Mouse (Mus musculus) erythroblast, embryonic 14.5 days (primary cell): ENCODE results near the gene Stam. TPM values are rescaled to one million over a fixed set of nuclear protein-coding genes. Genes with fewer than 3 reads are reported as not detected.

Experiments used
- H3K27me3 ChIP-seq: 2 replicates; pipeline ENCODE4 v1.6.1; 2012; ENCODE audit warnings: inconsistent platforms; ENCODE audit not compliant: control insufficient read depth
- H3K36me3 ChIP-seq: 2 replicates; pipeline ENCODE4 v1.6.1; 2012; ENCODE audit warnings: mild to moderate bottlenecking, inconsistent platforms; ENCODE audit not compliant: control insufficient read depth
- H3K4me1 ChIP-seq: 2 replicates; pipeline ENCODE4 v1.6.1; 2012; ENCODE audit warnings: inconsistent platforms; ENCODE audit not compliant: control insufficient read depth
- H3K4me3 ChIP-seq: replicated peaks from 2 replicates; pipeline ENCODE3; 2012; ENCODE audit warnings: moderate library complexity, mild to moderate bottlenecking, inconsistent platforms
- H3K9me3 ChIP-seq: 2 replicates; pipeline ENCODE4 v1.6.1; 2012; ENCODE audit warnings: low read length, inconsistent platforms, mixed read lengths; ENCODE audit not compliant: control insufficient read depth
- GATA1 ChIP-seq: IDR thresholded peaks from 2 replicates; pipeline ENCODE4 v1.6.1; 2012; ENCODE audit warnings: low read length, inconsistent platforms, mixed read lengths
- TAL1 ChIP-seq: IDR thresholded peaks from 3 replicates; pipeline ENCODE4 v1.6.1; 2012; ENCODE audit warnings: low read length, inconsistent platforms, mixed read lengths
- polyA plus RNA-seq: library from polyadenylated mRNA; stranded (reverse); fragments of >175 nt; gene quantifications from 2 replicates; pipeline ENCODE4 v1.2.3, GENCODE M21; 2012

Gene Stam
- polyA plus RNA-seq, 1 experiment: 3.8 TPM

DNA sequence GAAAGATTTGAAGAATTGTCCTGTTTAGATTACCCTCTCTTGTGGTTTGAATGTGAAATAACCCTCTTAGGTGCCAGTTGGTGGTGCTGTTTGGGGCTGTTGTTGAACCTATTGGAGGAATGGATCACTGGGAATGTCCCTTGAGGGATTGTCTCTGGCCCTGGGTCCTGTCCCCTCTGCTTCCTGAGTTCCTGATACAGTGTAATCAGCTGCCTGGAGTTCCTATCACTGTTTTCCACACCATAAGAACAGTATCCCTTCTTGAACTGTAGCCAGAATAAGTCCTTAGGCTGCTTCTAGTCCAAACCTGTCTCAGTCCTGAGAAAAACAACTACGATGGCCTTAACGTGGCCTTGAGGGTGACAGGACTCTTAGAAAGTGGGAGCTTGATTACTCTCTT, 28.7 kb downstream of the Stam start:
- no peak for TF ChIP-seq GATA1
- TF ChIP-seq TAL1: no peak
- no peak overlapping the region for H3K4me3 ChIP-seq
- peaks cover 2% of the 10 kb centered on the region for H3K4me1 ChIP-seq
- H3K27me3 ChIP-seq: no peaks in the 10 kb centered on the region
- no peaks in the 10 kb centered on the region for H3K9me3 ChIP-seq
- H3K36me3 ChIP-seq: peaks cover 25% of the 10 kb centered on the region

DNA sequence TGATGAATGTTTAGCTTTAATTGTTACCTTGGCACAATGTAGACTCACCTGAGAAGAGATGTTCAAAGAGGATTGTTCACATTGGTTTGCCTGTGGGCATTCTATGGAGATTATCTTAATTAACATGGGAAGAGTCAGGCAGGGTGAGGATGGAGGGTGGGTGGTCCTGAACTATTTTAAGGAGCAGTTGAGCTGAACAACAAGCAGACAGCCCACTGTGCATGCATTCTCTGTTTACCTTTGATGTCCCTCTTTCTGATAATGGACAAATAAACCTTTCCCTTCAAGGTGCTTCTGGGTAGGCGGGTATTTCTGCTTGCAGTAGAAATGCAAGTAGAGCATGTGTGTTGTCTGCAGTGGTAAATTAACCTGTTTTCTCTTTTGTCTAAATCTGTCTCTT, 30.0 kb downstream of the Stam start:
- TF ChIP-seq GATA1 (no peak), TAL1 (no peak)
- Histone ChIP-seq H3K27me3 (no peaks in the 10 kb centered on the region), H3K4me3 (no peak overlapping the region), H3K4me1 (no peaks in the 10 kb centered on the region; the same call in 1 of the 2 replicates), H3K9me3 (no peaks in the 10 kb centered on the region), H3K36me3 (peaks cover 32% of the 10 kb centered on the region)

DNA sequence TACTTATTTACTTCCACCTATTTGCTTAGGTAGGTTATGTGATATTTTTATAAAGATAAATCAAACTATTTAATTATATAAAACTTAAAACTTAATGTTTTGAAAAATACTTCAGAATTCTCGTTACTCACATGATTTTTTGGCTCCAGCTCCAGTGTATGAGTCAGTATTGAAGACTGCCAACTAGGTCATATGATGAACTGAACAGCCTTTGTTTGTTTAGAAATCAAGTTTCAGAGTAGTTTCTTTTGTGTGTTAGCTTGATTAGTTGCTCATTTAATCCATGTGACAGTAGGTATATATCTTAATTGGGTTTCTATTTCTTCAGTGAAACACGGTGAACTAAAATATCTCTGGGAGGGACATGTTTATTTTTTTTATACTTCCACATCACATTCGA, 33.8 kb downstream of the Stam start:
- Histone ChIP-seq H3K9me3 (no peaks in the 10 kb centered on the region), H3K36me3 (peaks cover 32% of the 10 kb centered on the region), H3K4me1 (no peaks in the 10 kb centered on the region; the same call in 1 of the 2 replicates), H3K27me3 (no peaks in the 10 kb centered on the region), H3K4me3 (no peak overlapping the region)
- no peak for TF ChIP-seq TAL1
- no peak for TF ChIP-seq GATA1

DNA sequence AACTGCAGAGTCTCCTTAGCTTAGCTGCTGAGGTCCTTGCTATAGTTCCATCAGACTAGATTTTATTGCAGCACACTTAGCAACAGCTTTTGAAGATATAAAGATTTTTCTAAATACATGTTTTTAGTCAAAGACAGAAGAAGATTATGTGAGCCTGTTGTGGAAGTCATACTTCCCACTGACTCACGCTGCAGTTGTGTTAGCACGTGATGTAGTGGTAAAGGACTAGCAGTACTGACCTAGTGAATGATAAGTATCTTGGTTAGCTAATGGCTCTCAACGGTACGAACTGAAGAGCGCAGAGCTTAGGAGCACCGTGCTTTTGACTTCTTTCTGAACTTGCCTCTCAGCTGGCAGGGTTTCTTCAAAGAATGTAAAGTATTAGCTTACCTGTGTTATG, 52.5 kb downstream of the Stam start:
- H3K36me3 ChIP-seq: peaks cover 45% of the 10 kb centered on the region
- no peak for TF ChIP-seq TAL1
- no peaks in the 10 kb centered on the region for H3K27me3 ChIP-seq
- no peak overlapping the region for H3K4me3 ChIP-seq
- no peaks in the 10 kb centered on the region for H3K9me3 ChIP-seq
- H3K4me1 ChIP-seq: no peaks in the 10 kb centered on the region

DNA sequence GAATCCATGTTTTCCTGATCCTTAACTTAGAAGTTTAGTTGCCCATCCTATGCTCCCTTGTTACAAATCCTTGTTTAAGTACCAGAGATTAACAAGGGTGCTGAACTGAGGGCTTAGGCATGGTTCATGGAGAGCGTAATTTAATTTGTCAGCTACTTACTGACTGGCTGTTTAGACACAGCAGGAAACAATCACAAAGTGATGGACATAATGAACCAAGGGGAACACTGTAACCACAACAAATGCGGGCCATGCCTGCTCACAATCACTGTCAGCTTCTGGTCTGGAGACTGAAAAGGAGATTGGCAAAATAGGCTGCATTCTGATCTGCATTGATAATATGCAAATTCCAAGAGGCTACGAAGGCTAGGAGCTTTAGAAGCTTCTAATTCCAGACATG, 53.7 kb downstream of the Stam start:
- Histone ChIP-seq H3K4me3 (no peak overlapping the region), H3K27me3 (no peaks in the 10 kb centered on the region), H3K4me1 (no peaks in the 10 kb centered on the region), H3K9me3 (no peaks in the 10 kb centered on the region), H3K36me3 (peaks cover 56% of the 10 kb centered on the region)
- no peak for TF ChIP-seq GATA1
- no peak for TF ChIP-seq TAL1

DNA sequence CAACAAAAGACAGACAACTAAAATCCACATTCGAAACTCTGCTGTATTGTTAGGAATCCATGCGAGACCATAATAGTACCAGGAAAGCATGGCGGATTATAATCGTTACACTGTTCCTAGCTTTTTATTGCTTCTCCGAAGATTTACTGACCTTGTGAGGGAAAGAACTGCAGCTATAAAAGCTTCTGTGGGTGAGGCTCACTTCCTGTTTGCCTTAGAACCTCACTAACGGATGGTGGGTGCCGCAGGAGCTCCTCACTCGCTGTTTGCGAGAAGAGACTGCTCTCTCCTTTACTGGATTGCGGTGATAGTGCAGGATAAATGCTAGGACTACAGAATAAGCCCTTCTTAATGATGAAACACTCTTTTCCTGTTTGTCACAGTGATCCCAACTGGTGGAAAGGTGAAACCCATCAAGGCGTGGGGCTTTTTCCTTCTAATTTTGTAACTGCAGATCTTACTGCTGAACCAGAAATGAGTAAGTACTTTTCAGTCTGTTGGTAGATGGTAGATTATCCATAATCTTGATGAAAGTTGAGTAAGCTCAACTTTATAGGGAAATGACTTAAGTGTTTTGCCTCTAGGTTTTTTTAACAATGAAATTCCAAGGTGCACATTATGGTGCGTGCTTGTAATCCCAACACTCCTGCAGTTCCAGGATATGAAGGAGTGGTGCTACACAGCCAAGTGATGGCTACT, 56.9 kb downstream of the Stam start:
- Histone ChIP-seq H3K36me3 (peaks cover 74% of the 10 kb centered on the region), H3K4me3 (no peak overlapping the region), H3K27me3 (no peaks in the 10 kb centered on the region), H3K4me1 (no peaks in the 10 kb centered on the region), H3K9me3 (no peaks in the 10 kb centered on the region)
- no peak for TF ChIP-seq TAL1

DNA sequence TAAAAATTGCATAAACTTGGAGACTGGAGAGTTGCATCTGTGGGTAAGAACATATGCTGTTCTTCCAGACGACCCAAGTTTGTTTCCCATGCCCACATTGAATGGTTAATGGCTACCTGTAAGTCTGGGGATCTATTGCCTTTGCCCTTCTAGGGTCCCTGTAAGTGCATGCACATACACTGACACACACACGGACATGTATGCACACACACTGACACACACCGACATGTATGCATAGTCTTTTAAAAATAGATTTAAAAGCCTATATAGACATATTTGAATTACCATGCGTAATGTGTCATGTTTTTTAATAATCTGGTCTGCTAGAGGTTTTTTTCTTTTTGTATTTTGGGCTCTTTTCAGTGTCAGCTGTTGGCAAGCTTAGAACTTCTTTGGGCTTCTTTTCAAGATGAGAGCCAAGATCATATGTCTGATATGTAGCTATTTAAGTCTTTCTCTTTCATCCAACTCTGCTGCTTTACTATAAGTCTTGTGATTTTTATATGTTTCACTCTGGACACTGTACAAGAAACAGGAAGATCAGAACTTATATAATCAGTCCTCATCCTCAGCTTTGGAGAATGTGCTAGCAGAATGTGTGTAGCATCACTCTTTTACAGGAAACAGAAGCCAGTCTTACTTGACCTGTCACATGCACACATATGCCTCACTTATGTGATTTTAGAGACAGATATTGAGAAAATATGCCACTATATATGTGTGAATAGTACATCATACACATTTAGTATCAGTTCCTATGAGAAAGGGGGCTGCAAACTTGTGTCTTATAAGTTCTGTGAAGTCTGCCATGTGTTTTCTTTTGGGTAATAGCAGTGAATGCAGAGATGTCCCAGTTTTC, 58.8 kb downstream of the Stam start:
- Histone ChIP-seq H3K27me3 (no peaks in the 10 kb centered on the region), H3K9me3 (no peaks in the 10 kb centered on the region), H3K36me3 (peaks cover 78% of the 10 kb centered on the region), H3K4me1 (no peaks in the 10 kb centered on the region), H3K4me3 (no peak overlapping the region)
- TF ChIP-seq GATA1: no peak
- no peak for TF ChIP-seq TAL1

DNA sequence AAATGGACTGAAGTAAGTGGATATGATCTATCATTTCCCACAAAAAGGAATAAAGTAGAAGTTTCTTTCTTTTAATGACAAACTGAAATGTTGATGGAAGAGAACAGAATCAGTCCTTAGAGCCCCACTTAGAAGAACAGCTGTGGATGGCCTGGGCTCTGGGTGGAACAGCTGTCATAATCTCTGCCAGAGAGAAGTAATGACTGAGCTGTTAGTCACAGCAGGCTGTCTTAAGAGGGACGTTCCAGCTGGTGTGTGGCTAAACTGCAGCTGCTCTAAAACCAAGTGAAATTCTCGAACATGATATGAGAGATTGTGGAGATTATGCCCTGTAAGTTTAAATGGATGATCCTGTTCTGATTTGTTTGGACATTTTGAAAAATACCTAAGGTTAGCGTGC, 63.0 kb downstream of the Stam start:
- Histone ChIP-seq H3K36me3 (peaks cover 82% of the 10 kb centered on the region), H3K4me3 (no peak overlapping the region), H3K9me3 (no peaks in the 10 kb centered on the region), H3K27me3 (no peaks in the 10 kb centered on the region), H3K4me1 (no peaks in the 10 kb centered on the region)
- TF ChIP-seq TAL1: no peak
- no peak for TF ChIP-seq GATA1

DNA sequence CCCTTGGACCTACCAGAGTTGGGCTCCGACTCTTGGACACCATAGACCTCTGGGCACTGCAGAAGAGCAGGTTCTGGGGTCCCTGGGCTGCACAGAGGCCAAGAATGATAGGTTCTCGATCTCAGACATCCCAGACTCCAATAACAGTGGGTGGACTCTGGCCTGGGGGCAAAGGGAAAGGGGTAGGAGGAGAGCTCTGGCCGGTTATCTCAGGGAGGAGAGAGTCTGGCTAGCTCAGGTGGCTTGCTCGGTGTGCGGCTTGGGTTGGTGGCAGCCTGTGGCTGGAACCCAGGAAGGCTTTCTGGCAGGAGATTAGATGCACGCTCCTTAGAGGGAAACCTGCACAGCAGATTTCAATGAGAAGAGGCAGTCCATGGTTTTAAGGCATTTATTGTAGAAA, 65.7 kb downstream of the Stam start:
- Histone ChIP-seq H3K36me3 (peaks cover 86% of the 10 kb centered on the region), H3K9me3 (no peaks in the 10 kb centered on the region), H3K4me1 (no peaks in the 10 kb centered on the region), H3K27me3 (no peaks in the 10 kb centered on the region), H3K4me3 (no peak overlapping the region)
- TF ChIP-seq GATA1 (no peak), TAL1 (no peak)
